Mouse (Mus musculus): Measurements from ENCODE around the gene Supt16.

DNA sequence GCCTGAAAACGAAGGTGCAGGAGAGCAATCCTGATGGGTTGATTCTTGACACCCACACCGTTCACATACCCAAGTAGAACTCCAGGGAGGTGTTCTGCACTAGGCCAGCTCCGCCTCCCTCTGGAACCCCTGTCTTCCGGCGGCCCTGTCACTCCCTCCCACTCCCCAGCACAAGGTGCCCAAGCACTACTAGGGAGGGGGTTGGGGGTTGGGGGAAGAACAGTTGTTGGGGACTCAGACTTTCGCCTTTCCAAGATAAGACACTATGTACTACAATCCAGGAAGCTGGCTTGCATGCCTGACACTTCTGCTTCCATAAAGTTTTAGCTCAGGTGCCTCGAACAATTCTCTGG, 47.5 kb upstream of the Supt16 start:
- TF ChIP-seq CTCF (IDR thresholded peaks at IDR 0.05; ENCODE audit: borderline replicate concordance, extremely low read depth, insufficient read depth, insufficient read length) (no peak), POLR2A (IDR thresholded peaks at IDR 0.05; ENCODE audit: borderline replicate concordance, extremely low read depth, insufficient read depth, insufficient read length, poor library complexity, severe bottlenecking) (no peak)

Measured in brain, embryonic 14.5 days (tissue).